Mouse (Mus musculus): Measurements from ENCODE around the gene Cdh24. TPM values are rescaled to one million over a fixed set of nuclear protein-coding genes. Genes with fewer than 3 reads are reported as not detected.

The Cdh24 gene
- total RNA-seq, 2 experiments from 2014 or later: 8.2 to 11.3 TPM

- peak; percentile 54 for TF ChIP-seq CTCF (IDR thresholded peaks at IDR 0.05)
- H3K4me3 ChIP-seq: no peak overlapping the region
- DNase-seq (ENCODE audit: extremely low spot score in 1 of 2, low spot score in 2 of 2): no peak
- H3K27ac ChIP-seq: no peak overlapping the region
- intact Hi-C loops (cut with DNase I): no loop called here
Measured at GRCm38 (mm10) chr14:54660009-54660408, 18.8 kb upstream of the Cdh24 start.

- peak; percentile 79 to 82 for DNase-seq (ENCODE audit: extremely low spot score in 1 of 2, low spot score in 2 of 2)
- Histone ChIP-seq H3K27ac (peak overlapping the region; percentile 94), H3K4me3 (peak overlapping the region; percentile 79)
- no peak; the same call in 1 of the 2 replicates for TF ChIP-seq CTCF (IDR thresholded peaks at IDR 0.05)
- intact Hi-C loops (cut with DNase I): loop anchor here (2.0 kb wide), 1 partner anchor 33 kb away; the partner anchor contains the start of genes 1700123O20Rik and Acin1
Measured at GRCm38 (mm10) chr14:54653496-54653895, 12.3 kb upstream of the Cdh24 start.

- DNase-seq (ENCODE audit: extremely low spot score in 1 of 2, low spot score in 2 of 2): no peak
- H3K4me3 ChIP-seq: peak overlapping the region; percentile 79
- TF ChIP-seq CTCF (IDR thresholded peaks at IDR 0.05): no peak
- H3K27ac ChIP-seq: peak overlapping the region; percentile 94
- intact Hi-C loops (cut with DNase I): loop anchor here (2.0 kb wide), 1 partner anchor 34 kb away; the partner anchor contains the start of genes 1700123O20Rik and Acin1
Measured at GRCm38 (mm10) chr14:54652787-54653186, 11.6 kb upstream of the Cdh24 start.

- H3K4me3 ChIP-seq: no peak overlapping the region
- no peak overlapping the region for H3K27ac ChIP-seq
- intact Hi-C loops (cut with DNase I): loop anchor here (2.0 kb wide), 1 partner anchor 49 kb away; no protein-coding TSS in a partner anchor
- no peak for TF ChIP-seq CTCF (IDR thresholded peaks at IDR 0.05)
- DNase-seq (ENCODE audit: extremely low spot score in 1 of 2, low spot score in 2 of 2): no peak
Measured at GRCm38 (mm10) chr14:54651556-54651955, 10.4 kb upstream of the Cdh24 start.

- DNase-seq (ENCODE audit: extremely low spot score in 1 of 2, low spot score in 2 of 2): peak; percentile 80 to 82
- Histone ChIP-seq H3K27ac (no peak overlapping the region), H3K4me3 (no peak overlapping the region)
- intact Hi-C loops (cut with DNase I): loop anchor here (2.0 kb wide), 1 partner anchor 50 kb away; no protein-coding TSS in a partner anchor
- peak; percentile 95 for TF ChIP-seq CTCF (IDR thresholded peaks at IDR 0.05)
Measured at GRCm38 (mm10) chr14:54650621-54651454, 9.7 kb upstream of the Cdh24 start.

- intact Hi-C loops (cut with DNase I): no loop called here
- H3K4me3 ChIP-seq: no peak overlapping the region
- no peak for DNase-seq (ENCODE audit: extremely low spot score in 1 of 2, low spot score in 2 of 2)
- no peak overlapping the region for H3K27ac ChIP-seq
- no peak for TF ChIP-seq CTCF (IDR thresholded peaks at IDR 0.05)
Measured at GRCm38 (mm10) chr14:54647900-54648299, 6.7 kb upstream of the Cdh24 start.

- no peak for DNase-seq (ENCODE audit: extremely low spot score in 1 of 2, low spot score in 2 of 2)
- intact Hi-C loops (cut with DNase I): no loop called here
- Histone ChIP-seq H3K4me3 (no peak overlapping the region), H3K27ac (no peak overlapping the region)
- TF ChIP-seq CTCF (IDR thresholded peaks at IDR 0.05): peak; percentile 64
Measured at GRCm38 (mm10) chr14:54646898-54647636, 5.9 kb upstream of the Cdh24 start.

- Histone ChIP-seq H3K27ac (no peak overlapping the region), H3K4me3 (no peak overlapping the region)
- intact Hi-C loops (cut with DNase I): no loop called here
- DNase-seq (ENCODE audit: extremely low spot score in 1 of 2, low spot score in 2 of 2): no peak
- TF ChIP-seq CTCF (IDR thresholded peaks at IDR 0.05): no peak
Measured at GRCm38 (mm10) chr14:54646455-54646854, 5.3 kb upstream of the Cdh24 start.

GRCm38 (mm10) chr14:54644294-54644693 lies 3.1 kb upstream of the Cdh24 start:
- intact Hi-C loops (cut with DNase I): loop anchor here (5.0 kb wide), 2 partner anchors 62 to 582 kb away; no protein-coding TSS in a partner anchor

GRCm38 (mm10) chr14:54643011-54643410 lies 1.8 kb upstream of the Cdh24 start:
- TF ChIP-seq CTCF (IDR thresholded peaks at IDR 0.05): no peak
- DNase-seq (ENCODE audit: extremely low spot score in 1 of 2, low spot score in 2 of 2): no peak
- Histone ChIP-seq H3K4me3 (no peak overlapping the region), H3K27ac (no peak overlapping the region)
- intact Hi-C loops (cut with DNase I): loop anchor here (5.0 kb wide), 2 partner anchors 61 to 581 kb away; no protein-coding TSS in a partner anchor

More at GRCm38 (mm10) chr14:54644294-54644693, 3.1 kb upstream of the Cdh24 start:
- no peak for TF ChIP-seq CTCF (IDR thresholded peaks at IDR 0.05)
- Histone ChIP-seq H3K27ac (no peak overlapping the region), H3K4me3 (no peak overlapping the region)
- no peak for DNase-seq (ENCODE audit: extremely low spot score in 1 of 2, low spot score in 2 of 2)

GRCm38 (mm10) chr14:54642224-54642944 lies 1.2 kb upstream of the Cdh24 start:
- H3K27ac ChIP-seq: no peak overlapping the region
- no peak for DNase-seq (ENCODE audit: extremely low spot score in 1 of 2, low spot score in 2 of 2)
- intact Hi-C loops (cut with DNase I): loop anchor here (5.0 kb wide), 2 partner anchors 60 to 580 kb away; no protein-coding TSS in a partner anchor
- H3K4me3 ChIP-seq: no peak overlapping the region
- no peak for TF ChIP-seq CTCF (IDR thresholded peaks at IDR 0.05)

Data from left cerebral cortex, adult 2 months (tissue).